Mouse (Mus musculus) embryo, embryonic 10.5 days (tissue): ENCODE measurements around the gene Grik4.
"Not testable (repeated sequence)": the region's sequence is repeated elsewhere in the genome, so short reads cannot be mapped to it uniquely, and the experiment has no call there.

Source experiments
- DNase-seq: peaks from one replicate; pipeline ENCODE4 v3.0.0-alpha.2; 2015; ENCODE audit warnings: low spot score

Grik4 gene

GRCm38 (mm10) chr9:42797276-42797675, 147.0 kb downstream of the Grik4 start:
- no peak for DNase-seq

- no peak for DNase-seq
These were observed 148.4 kb downstream of the Grik4 start for GRCm38 (mm10) chr9:42795881-42796280.

- no peak for DNase-seq
These were observed 150.3 kb downstream of the Grik4 start for GRCm38 (mm10) chr9:42794006-42794405.

GRCm38 (mm10) chr9:42793581-42793980, 150.7 kb downstream of the Grik4 start:
- DNase-seq, result no peak

GRCm38 (mm10) chr9:42792381-42792780, 151.9 kb downstream of the Grik4 start:
- no peak for DNase-seq

- no peak for DNase-seq
These were observed 152.5 kb downstream of the Grik4 start for GRCm38 (mm10) chr9:42791779-42792178.

- DNase-seq, result no peak
These were observed 152.9 kb downstream of the Grik4 start for GRCm38 (mm10) chr9:42791346-42791745.

GRCm38 (mm10) chr9:42788471-42788870, 155.8 kb downstream of the Grik4 start:
- DNase-seq, result peak; percentile 72

- no peak for DNase-seq
These were observed 157.4 kb downstream of the Grik4 start for GRCm38 (mm10) chr9:42786882-42787281.

GRCm38 (mm10) chr9:42786286-42786685, 158.0 kb downstream of the Grik4 start:
- DNase-seq, result no peak

GRCm38 (mm10) chr9:42785173-42785830, 159.0 kb downstream of the Grik4 start:
- DNase-seq, result no peak

GRCm38 (mm10) chr9:42783248-42783903, 160.9 kb downstream of the Grik4 start:
- no peak for DNase-seq

- DNase-seq, result not testable (repeated sequence)
These were observed 165.6 kb downstream of the Grik4 start for GRCm38 (mm10) chr9:42778471-42779263.

GRCm38 (mm10) chr9:42777913-42778312, 166.4 kb downstream of the Grik4 start:
- no peak for DNase-seq

- DNase-seq, result no peak
These were observed 167.5 kb downstream of the Grik4 start for GRCm38 (mm10) chr9:42776804-42777203.

- DNase-seq, result peak; percentile 77
These were observed 179.3 kb downstream of the Grik4 start for GRCm38 (mm10) chr9:42764823-42765560.

GRCm38 (mm10) chr9:42758682-42759205, 185.5 kb downstream of the Grik4 start:
- no peak for DNase-seq

- no peak for DNase-seq
These were observed 187.2 kb downstream of the Grik4 start for GRCm38 (mm10) chr9:42757012-42757640.

GRCm38 (mm10) chr9:42754699-42755098, 189.6 kb downstream of the Grik4 start:
- DNase-seq, result no peak

- no peak for DNase-seq
These were observed 193.1 kb downstream of the Grik4 start for GRCm38 (mm10) chr9:42751160-42751559.

GRCm38 (mm10) chr9:42750176-42750575, 194.1 kb downstream of the Grik4 start:
- DNase-seq, result no peak
